Mouse (Mus musculus): ENCODE measurements around the gene Piezo1.

Gene Piezo1

DNA sequence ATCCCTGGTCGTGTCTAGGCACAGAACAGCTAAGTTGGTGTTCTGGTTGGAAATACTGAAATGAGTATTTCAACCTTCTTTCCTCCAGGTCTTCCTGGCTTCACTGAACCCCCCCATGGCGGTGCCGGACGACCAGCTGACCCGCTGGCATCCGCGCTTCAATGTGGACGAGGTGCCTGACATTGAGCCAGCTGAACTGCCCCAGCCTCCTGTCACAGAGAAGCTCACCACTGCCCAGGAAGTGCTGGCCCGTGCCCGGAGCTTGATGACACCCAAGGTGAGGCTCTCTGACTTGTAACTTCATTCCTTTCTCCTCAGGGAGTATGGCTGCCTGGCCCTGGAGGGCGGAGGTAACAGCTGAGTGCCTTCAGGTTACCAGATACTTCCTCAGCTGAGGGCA is 20.0 kb upstream of the Piezo1 start:
- no peak for DNase-seq (ENCODE audit: low read depth, low spot score)

DNA sequence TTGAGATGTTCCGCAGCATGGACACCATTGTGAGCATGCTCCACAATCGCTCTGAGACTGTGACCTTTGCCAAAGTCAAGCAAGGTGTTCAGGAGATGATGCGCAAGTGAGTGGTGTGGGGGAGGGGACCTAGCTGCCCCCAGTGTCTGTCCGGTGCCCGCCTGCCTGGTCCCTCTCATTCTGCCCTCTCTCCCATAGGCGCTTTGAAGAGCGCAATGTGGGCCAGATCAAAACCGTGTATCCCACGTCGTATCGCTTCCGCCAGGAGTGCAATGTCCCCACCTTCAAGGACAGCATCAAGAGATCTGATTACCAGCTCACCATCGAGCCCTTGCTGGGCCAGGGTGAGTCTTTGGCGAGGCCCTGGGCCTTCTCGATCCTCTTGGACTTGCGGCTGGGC is 18.9 kb upstream of the Piezo1 start:
- DNase-seq (ENCODE audit: low read depth, low spot score) = no peak

GRCm38 (mm10) chr8:122569329-122569728 is 18.2 kb upstream of the Piezo1 start:
- DNase-seq (ENCODE audit: low read depth, low spot score) = no peak

DNA sequence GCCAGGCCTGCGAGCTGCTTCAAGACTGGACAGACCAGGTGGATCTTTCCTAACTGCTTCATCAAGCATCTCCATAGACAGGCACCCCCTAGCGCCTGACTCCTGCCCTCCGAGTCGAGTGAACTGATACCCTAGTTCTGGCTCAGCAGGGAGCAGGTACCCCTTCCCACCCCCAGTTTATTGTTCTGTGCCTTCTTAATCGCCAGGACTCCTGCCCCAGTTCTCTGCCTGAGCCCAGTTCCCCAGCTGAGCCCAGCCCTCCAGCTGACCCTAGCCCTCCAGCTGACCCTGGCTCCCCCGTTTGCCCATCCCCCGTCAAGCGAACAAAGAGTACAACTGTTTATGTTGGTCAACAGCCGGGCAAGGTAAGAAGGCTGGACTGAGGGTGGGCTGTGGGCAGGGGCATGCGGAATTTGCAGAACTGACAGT is 17.8 kb upstream of the Piezo1 start:
- DNase-seq (ENCODE audit: low read depth, low spot score) = no peak

GRCm38 (mm10) chr8:122568109-122568504 is 17.0 kb upstream of the Piezo1 start:
- DNase-seq (ENCODE audit: low read depth, low spot score) = no peak

DNA sequence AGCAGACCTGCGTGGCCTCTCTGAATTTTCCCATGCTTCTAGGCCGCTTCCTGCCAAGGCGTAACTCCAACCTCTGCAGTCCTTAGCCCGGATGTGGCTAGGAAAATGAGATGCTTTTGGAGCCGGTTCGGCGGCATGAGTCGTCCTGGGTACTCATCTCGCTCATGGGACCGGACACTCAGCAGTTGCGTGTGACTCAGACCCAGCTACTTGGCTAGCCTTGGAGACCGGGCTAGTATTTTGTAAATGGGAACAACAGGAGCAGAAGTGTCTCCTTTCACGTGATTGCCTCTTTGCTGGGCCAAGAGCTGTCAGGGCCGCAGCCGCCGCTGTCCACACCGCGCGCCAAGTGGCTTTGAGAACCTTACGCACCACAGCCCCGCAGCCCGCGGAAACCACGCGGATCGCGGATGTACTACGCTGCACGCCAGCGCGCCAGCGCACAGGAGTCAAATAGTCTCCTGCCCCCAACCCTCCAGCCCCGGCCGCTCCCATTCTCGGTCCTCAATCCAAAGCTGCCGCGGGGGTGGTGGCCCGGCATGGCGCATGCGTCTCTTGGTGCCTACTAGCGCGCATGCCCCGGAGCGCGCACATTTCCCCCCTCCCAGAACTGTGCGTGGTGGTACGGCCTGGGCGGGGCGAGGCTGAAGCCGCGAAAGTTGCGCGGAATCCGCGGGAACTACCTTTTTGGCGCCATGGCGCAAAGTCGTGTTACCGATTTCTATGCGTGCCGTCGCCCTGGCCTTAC is 16.4 kb upstream of the Piezo1 start, which contains the start of gene Cdt1:
Gene Cdt1 (plus strand): TSS at position 655 of the 748 bp plus-strand sequence.
- DNase-seq (ENCODE audit: low read depth, low spot score) = peak; percentile 97

- no peak for DNase-seq (ENCODE audit: low read depth, low spot score)
Measured at GRCm38 (mm10) chr8:122566766-122567165, 15.6 kb upstream of the Piezo1 start.

DNA sequence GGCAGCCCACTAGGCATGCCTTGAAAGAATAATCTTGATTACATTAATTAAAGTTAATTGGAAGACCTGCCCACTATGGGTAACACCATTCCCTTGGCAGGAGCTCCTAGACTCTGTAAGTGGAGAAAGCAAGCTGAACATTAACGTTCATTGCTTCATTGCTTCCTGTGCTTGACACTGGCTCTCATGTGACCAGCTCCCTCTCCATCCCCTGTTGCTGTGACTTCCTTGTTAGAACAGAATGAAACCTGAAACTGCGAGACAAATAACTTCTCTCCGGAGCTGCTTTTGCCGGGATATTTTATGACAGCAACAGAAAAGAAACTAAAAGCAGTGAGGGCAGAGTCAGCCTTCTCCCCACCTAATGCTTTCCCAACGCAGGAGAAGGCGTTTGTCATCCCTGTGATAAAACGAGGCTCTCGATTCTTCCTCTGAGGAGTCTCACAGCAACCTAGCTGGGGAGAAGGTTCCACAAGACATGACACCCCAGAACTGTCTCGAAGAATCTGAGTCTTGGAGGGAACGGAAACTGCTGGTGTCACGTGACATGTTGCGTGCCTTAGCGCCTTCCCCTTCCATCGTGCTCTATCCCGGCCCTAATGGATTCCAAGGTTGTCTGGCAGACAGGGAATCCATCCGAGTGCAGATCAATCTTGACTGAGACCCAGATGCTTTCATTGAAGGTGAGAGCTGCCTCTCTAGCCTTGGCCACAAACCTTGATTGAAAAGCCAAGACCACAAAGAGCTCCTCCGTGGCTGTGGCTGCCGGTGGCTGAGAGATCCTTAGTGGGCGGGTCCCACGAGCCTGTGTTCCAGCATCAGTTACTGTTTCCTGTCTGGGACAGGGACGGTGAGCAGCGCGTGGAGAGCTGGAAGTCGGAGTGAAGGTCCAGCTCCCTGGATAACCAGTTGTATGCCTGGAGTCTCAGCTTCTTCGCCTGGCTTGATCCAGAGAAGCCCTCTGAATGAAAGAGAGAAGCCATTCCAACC is 13.5 kb upstream of the Piezo1 start:
- DNase-seq (ENCODE audit: low read depth, low spot score) = no peak

DNA sequence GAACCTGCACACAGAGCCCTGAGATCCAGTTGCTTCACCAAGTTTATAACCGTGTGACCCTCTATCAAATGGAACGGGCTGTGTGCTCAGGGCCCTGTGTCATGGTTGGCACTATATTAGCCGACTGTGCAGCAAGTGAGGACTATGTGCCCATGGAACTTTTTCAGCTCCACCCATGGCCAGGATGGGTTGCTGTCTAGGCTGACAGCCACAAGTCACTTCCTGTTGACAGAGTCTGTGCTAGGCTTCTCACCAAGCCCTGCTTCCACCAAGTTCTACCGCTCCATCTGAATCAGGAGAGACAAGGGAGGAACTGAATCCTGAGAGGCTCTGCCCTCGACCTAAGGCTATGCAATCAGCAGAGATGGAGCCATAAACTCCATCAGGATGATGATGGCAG is 10.1 kb upstream of the Piezo1 start:
- DNase-seq (ENCODE audit: low read depth, low spot score) = no peak

DNA sequence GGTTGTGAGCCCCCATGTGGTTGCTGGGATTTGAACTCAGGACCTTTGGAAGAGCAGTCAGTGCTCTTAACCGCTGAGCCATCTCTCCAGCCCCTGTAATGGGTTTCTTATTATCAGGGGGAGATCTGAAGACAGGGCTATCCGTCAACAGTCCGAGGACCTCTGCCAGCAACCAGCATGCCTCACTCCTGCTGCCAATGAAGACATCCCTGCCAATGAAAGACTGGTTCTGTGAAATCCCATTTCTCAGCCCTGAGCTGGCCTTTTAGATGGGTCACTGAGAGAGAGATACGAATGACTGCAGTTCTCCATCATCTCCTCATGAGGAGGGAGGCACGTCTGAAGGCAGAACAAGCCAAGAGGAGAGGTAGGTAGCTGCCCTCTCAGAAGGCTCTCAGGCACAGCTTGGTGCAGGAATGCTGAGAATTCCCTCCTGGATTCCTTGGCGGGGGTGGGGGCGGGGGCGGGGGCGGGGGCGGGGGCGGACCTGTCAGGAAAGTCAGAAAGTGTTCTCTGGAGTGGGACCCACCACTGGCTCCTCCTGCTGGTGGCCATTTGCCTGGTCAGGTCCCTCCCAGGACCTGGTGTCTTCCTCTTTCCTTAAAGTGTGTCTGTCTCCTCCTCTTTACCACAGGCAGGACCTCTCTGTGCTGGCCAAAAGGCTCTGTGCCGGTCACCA is 7.7 kb upstream of the Piezo1 start:
- DNase-seq (ENCODE audit: low read depth, low spot score) = no peak

DNA sequence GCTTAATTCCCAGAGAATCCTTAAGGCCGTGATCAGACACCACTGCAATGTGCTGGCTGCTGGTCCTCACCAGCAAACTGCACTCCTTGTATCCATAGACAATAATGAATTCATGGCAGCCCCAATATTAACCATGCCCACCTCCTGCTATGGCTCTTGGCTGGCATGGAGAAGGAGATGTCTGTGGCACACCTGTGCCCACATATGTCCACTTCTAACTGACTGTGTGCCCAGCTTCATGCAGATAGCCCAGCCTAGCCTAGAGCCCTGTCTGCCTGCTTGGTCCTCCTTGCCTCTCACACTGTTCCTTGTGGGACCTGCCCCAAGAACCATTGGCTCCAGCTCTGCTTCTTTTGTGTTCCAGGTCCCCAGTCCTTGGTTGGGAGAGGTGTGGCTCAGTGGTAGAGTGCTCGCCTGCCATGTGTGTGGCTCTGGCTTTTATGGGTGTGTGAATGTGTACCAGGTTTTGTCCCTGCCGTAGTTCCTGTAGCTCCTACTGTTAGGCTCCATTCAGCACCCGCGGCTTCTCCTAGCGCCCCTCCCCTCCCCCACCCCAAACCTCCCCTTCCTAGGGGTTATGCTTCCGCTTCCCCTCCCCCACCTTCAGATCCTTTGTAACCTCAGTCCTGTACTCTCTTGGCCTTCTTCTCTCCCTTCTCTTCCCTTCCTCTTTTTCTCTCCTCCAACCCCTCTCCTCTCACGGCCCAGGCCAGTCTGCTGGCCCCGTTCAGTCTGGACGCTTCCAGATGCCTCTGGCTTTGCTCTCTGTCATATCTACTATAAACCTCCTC is 6.3 kb upstream of the Piezo1 start:
- no peak for DNase-seq (ENCODE audit: low read depth, low spot score)

GRCm38 (mm10) chr8:122556030-122557009 is 5.2 kb upstream of the Piezo1 start:
- no peak for DNase-seq (ENCODE audit: low read depth, low spot score)

DNA sequence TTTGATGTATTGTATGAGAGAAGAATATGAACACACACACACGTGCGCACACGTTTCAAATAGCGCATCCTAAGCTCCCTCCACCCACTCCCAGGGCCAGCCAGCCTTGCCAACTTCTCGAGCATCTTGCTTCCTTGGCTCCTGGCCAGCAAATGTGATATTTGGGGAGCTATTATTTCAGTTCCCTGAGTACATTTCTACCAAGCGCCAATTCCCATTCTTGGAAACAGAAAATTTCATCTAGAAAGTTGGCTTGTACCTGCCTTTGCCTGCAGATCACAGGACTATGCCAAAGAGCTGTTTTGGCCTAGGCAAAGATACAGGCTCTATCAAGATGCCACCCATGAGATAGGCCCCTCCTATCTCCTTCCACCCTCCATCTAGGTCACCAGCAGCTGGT is 3.7 kb upstream of the Piezo1 start:
- no peak for DNase-seq (ENCODE audit: low read depth, low spot score)

DNA sequence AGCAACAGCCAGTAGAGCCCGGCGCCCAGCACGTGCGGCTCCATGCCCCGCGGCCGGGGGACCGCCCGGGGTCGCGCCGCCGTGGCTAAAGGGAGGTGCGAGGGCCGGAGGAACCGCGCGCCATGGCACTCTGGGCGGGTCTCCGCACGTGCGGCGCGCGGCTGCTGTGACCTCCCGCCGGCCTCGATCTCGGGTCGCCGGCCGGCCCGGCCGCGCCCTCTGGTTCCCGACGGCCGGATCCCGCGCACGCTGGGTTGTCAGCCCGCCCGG is 199 bp downstream of the Piezo1 start:
- no peak for DNase-seq (ENCODE audit: low read depth, low spot score)

DNA sequence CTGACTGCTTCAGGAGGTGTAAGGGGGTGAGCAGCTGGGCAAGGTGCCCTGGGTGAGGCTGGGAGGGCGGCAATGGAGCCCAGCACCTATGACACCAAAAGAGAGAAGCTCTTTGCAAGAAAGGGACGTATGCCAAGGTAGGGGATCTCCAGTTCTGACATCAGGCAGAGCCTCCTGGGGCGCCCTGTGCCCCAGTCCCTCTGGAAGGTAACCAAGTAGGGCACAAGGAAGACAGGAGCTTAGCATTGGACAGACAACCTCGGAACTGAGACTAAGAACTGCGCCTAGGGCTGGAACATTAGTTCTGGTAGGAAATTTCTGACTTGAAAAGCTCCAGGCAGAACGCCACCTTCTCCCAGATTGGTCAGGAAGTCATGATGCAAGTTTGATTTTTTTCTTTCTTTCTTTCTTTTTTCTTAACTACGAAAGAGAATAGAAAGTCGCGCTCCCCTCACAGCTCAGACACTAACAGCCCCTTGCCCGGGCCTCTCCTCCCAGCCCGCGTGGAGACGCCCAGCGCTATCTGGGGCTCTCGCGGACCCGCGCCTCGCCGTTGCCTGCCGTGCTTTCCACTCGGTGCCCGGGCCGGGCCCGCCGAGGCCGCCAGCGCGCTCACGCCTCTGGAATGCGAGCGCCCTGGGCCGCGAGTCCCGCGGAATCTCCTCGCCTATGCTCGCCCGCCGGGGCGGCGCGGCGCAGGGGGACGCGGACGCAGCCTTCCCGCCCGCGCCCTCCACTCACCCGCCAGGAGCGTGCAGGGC is 715 bp downstream of the Piezo1 start:
- peak; percentile 51 for DNase-seq (ENCODE audit: low read depth, low spot score)

GRCm38 (mm10) chr8:122548891-122549439 is 2.2 kb downstream of the Piezo1 start:
- no peak for DNase-seq (ENCODE audit: low read depth, low spot score)

GRCm38 (mm10) chr8:122548331-122548730 is 2.8 kb downstream of the Piezo1 start:
- DNase-seq (ENCODE audit: low read depth, low spot score) = no peak

DNA sequence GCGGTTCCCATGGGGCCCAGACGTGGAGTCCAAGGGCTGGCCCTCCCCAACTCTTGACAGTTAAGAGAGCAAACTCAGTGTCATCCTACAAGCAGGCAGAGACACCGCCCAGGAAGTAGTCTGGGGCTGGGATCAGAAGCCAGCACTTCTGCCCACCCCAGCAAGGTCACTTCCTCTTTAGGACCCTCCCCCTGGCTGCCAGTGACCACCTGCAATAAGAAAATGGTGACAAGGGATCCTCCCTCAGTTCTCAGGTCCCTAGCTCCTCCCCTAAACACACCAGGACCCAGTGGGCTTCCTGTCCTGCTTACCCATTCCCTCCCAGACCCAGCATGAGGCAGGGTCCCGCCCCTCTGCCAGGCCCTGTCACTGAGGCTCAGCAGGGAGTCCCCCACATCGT is 3.3 kb downstream of the Piezo1 start:
- DNase-seq (ENCODE audit: low read depth, low spot score) = no peak

- no peak for DNase-seq (ENCODE audit: low read depth, low spot score)
Measured at GRCm38 (mm10) chr8:122546811-122547453, 4.2 kb downstream of the Piezo1 start.
